Mouse (Mus musculus) MEL (cell line): ENCODE measurements around the gene Bptf. TPM values are rescaled to one million over a fixed set of nuclear protein-coding genes. Genes with fewer than 3 reads are reported as not detected.
"Not testable (repeated sequence)": the region's sequence is repeated elsewhere in the genome, so short reads cannot be mapped to it uniquely, and the experiment has no call there.

Experiments
- DNase-seq: peaks from one replicate; pipeline ENCODE4 v3.0.0; 2011; ENCODE audit warnings: low read depth, low spot score
- H3K27ac ChIP-seq: 2 replicates; pipeline ENCODE4 v1.5.1; 2012; ENCODE audit warnings: low read depth, mild to moderate bottlenecking, control low read depth, low read length, moderate library complexity; ENCODE audit not compliant: control insufficient read depth
- H3K27me3 ChIP-seq, 2 experiments: fragments of 150-350 bp in 1 of 2; sonication (generic) in 1 of 2; 2 replicates each; pipeline ENCODE4 v1.6.1; 2012; ENCODE audit warnings: low read length in 2 of 2, mild to moderate bottlenecking in 2 of 2, improper control_type of control experiment in 1 of 2, moderate library complexity in 1 of 2; ENCODE audit not compliant: insufficient read depth in 2 of 2, control insufficient read depth in 1 of 2
- H3K36me3 ChIP-seq, 2 experiments: 2 replicates each; pipeline ENCODE4 v1.6.1; 2012 to 2014; ENCODE audit warnings: low read length in 2 of 2, improper control_type of control experiment in 1 of 2, inconsistent platforms in 1 of 2, mild to moderate bottlenecking in 1 of 2; ENCODE audit not compliant: insufficient read depth in 2 of 2, control insufficient read depth in 1 of 2
- H3K4me1 ChIP-seq, 2 experiments: fragments of 150-350 bp in 1 of 2; sonication (generic) in 1 of 2; 2 replicates each; pipeline ENCODE4 v1.6.1; 2012; ENCODE audit warnings: low read length in 2 of 2, improper control_type of control experiment in 1 of 2, mild to moderate bottlenecking in 1 of 2; ENCODE audit not compliant: insufficient read depth in 2 of 2, control insufficient read depth in 1 of 2
- H3K4me3 ChIP-seq, 2 experiments: fragments of 150-350 bp in 1 of 2; sonication (generic) in 1 of 2; 2 replicates each; pipeline ENCODE4 v1.5.1; 2012; ENCODE audit warnings: low read depth in 2 of 2, low read length in 2 of 2, mild to moderate bottlenecking in 2 of 2, moderate library complexity in 2 of 2, control low read depth in 1 of 2, improper control_type of control experiment in 1 of 2; ENCODE audit not compliant: control insufficient read depth in 1 of 2, insufficient read depth in 1 of 2
- H3K79me2 ChIP-seq: 2 replicates; pipeline ENCODE4 v1.6.1; 2012; ENCODE audit warnings: mild to moderate bottlenecking, low read length, moderate library complexity; ENCODE audit not compliant: control insufficient read depth, poor library complexity, insufficient read depth
- H3K9ac ChIP-seq: 2 replicates; pipeline ENCODE4 v1.6.1; 2012; ENCODE audit warnings: low read depth, mild to moderate bottlenecking, control low read depth, low read length, moderate library complexity; ENCODE audit not compliant: control insufficient read depth, poor library complexity, severe bottlenecking
- H3K9me3 ChIP-seq: fragments of 150-350 bp; sonication (generic); replicated peaks from 2 replicates; pipeline ENCODE4 v1.6.1; 2012; ENCODE audit warnings: mild to moderate bottlenecking, low read length, improper control_type of control experiment, moderate library complexity; ENCODE audit not compliant: insufficient read depth
- CTCF ChIP-seq, 3 experiments: IDR thresholded peaks in 2 of 3; conservative IDR thresholded peaks in 1 of 3; 2 replicates each; pipeline ENCODE4 v1.5.1; 2011 to 2012; ENCODE audit warnings: low read length in 3 of 3, low read depth in 2 of 3, mild to moderate bottlenecking in 2 of 3, improper control_type of control experiment in 1 of 3, inconsistent platforms in 1 of 3, mixed read lengths in 1 of 3, moderate library complexity in 1 of 3; ENCODE audit not compliant: control insufficient read depth in 1 of 3, insufficient read depth in 1 of 3, poor library complexity in 1 of 3, severe bottlenecking in 1 of 3
- E2F4 ChIP-seq: IDR thresholded peaks from 2 replicates; pipeline ENCODE4 v1.6.1; 2011; ENCODE audit warnings: low read depth, low read length, improper control_type of control experiment, borderline replicate concordance
- ELF1 ChIP-seq: IDR thresholded peaks from 2 replicates; pipeline ENCODE4 v1.6.1; 2014; ENCODE audit warnings: low read depth, mild to moderate bottlenecking, inconsistent platforms, low read length, improper control_type of control experiment, moderate library complexity
- ETS1 ChIP-seq: IDR thresholded peaks from 2 replicates; pipeline ENCODE4 v1.6.1; 2012; ENCODE audit warnings: low read depth, mild to moderate bottlenecking, inconsistent platforms, low read length, improper control_type of control experiment, moderate library complexity
- GABPA ChIP-seq: IDR thresholded peaks from 2 replicates; pipeline ENCODE4 v1.6.1; 2012; ENCODE audit warnings: low read depth, mild to moderate bottlenecking, inconsistent platforms, low read length, improper control_type of control experiment, moderate library complexity
- GATA1 ChIP-seq: IDR thresholded peaks from 2 replicates; pipeline ENCODE4 v1.6.1; 2011; ENCODE audit warnings: low read depth, low read length, improper control_type of control experiment
- KAT2A ChIP-seq: conservative IDR thresholded peaks from 2 replicates; pipeline ENCODE4 v1.6.1; 2012; ENCODE audit warnings: low read depth, low read length, improper control_type of control experiment, inconsistent platforms
- MAFK ChIP-seq: IDR thresholded peaks from 2 replicates; pipeline ENCODE4 v1.6.1; 2011; ENCODE audit warnings: low read depth, mild to moderate bottlenecking, low read length, improper control_type of control experiment, borderline replicate concordance
- MAX ChIP-seq: IDR thresholded peaks from 2 replicates; pipeline ENCODE4 v1.6.1; 2011; ENCODE audit warnings: low read length, improper control_type of control experiment
- MAZ ChIP-seq: IDR thresholded peaks from 2 replicates; pipeline ENCODE4 v1.6.1; 2012; ENCODE audit warnings: low read depth, mild to moderate bottlenecking, inconsistent platforms, low read length, improper control_type of control experiment
- MEF2A ChIP-seq: IDR thresholded peaks from 2 replicates; pipeline ENCODE4 v1.6.1; 2014; ENCODE audit warnings: low read depth, mild to moderate bottlenecking, inconsistent platforms, low read length, improper control_type of control experiment; ENCODE audit not compliant: poor library complexity, insufficient replicate concordance, severe bottlenecking; ENCODE audit errors: extremely low read depth
- MXI1 ChIP-seq: IDR thresholded peaks from 2 replicates; pipeline ENCODE4 v1.6.1; 2011; ENCODE audit warnings: mild to moderate bottlenecking, low read depth, low read length, improper control_type of control experiment
- MYC ChIP-seq: IDR thresholded peaks from 2 replicates; pipeline ENCODE4 v1.6.1; 2011; ENCODE audit warnings: low read depth, mild to moderate bottlenecking, low read length, improper control_type of control experiment, moderate library complexity
- NRF1 ChIP-seq: IDR thresholded peaks from 2 replicates; pipeline ENCODE4 v1.6.1; 2014; ENCODE audit warnings: low read depth, mild to moderate bottlenecking, inconsistent platforms, low read length, improper control_type of control experiment, moderate library complexity; ENCODE audit not compliant: poor library complexity, insufficient read depth, severe bottlenecking
- POLR2AphosphoS2 ChIP-seq: IDR thresholded peaks from 2 replicates; pipeline ENCODE4 v1.6.1; 2011; ENCODE audit warnings: low read length, improper control_type of control experiment
- POLR2AphosphoS5 ChIP-seq: IDR thresholded peaks from 2 replicates; pipeline ENCODE4 v1.6.1; 2012; ENCODE audit warnings: low read depth, borderline replicate concordance, mild to moderate bottlenecking, inconsistent platforms, low read length, moderate library complexity, mixed read lengths
- RAD21 ChIP-seq: IDR thresholded peaks from 2 replicates; pipeline ENCODE4 v1.6.1; 2011; ENCODE audit warnings: mild to moderate bottlenecking, low read depth, low read length, improper control_type of control experiment
- SIN3A ChIP-seq: IDR thresholded peaks from 2 replicates; pipeline ENCODE4 v1.6.1; 2012; ENCODE audit warnings: low read length, improper control_type of control experiment, inconsistent platforms
- SMC3 ChIP-seq: IDR thresholded peaks from 2 replicates; pipeline ENCODE4 v1.6.1; 2011; ENCODE audit warnings: low read depth, low read length, improper control_type of control experiment
- TAL1 ChIP-seq: IDR thresholded peaks from 2 replicates; pipeline ENCODE4 v1.6.1; 2012; ENCODE audit warnings: mild to moderate bottlenecking, inconsistent platforms, low read length, moderate library complexity, mixed read lengths
- TCF12 ChIP-seq: IDR thresholded peaks from 2 replicates; pipeline ENCODE4 v1.6.1; 2014; ENCODE audit warnings: low read depth, mild to moderate bottlenecking, inconsistent platforms, low read length, improper control_type of control experiment, moderate library complexity
- UBTF ChIP-seq: IDR thresholded peaks from 2 replicates; pipeline ENCODE4 v1.6.1; 2012; ENCODE audit warnings: low read depth, mild to moderate bottlenecking, inconsistent platforms, low read length, improper control_type of control experiment, moderate library complexity, borderline replicate concordance; ENCODE audit not compliant: insufficient read depth
- USF1 ChIP-seq: IDR thresholded peaks from 2 replicates; pipeline ENCODE4 v1.6.1; 2014; ENCODE audit warnings: low read depth, mild to moderate bottlenecking, inconsistent platforms, low read length, improper control_type of control experiment, moderate library complexity
- USF2 ChIP-seq, 2 experiments: IDR thresholded peaks; 2 replicates each; pipeline ENCODE4 v1.6.1; 2011 to 2012; ENCODE audit warnings: improper control_type of control experiment in 2 of 2, low read length in 2 of 2, borderline replicate concordance in 1 of 2, inconsistent platforms in 1 of 2, low read depth in 1 of 2, mild to moderate bottlenecking in 1 of 2; ENCODE audit not compliant: insufficient read depth in 1 of 2
- ZC3H11A ChIP-seq: IDR thresholded peaks from 2 replicates; pipeline ENCODE4 v1.6.1; 2012; ENCODE audit warnings: low read depth, mild to moderate bottlenecking, inconsistent platforms, low read length, improper control_type of control experiment
- ZNF384 ChIP-seq: IDR thresholded peaks from 2 replicates; pipeline ENCODE4 v1.6.1; 2012; ENCODE audit warnings: low read depth, mild to moderate bottlenecking, inconsistent platforms, low read length, improper control_type of control experiment
- polyA plus RNA-seq, 2 experiments: library from polyadenylated mRNA; stranded (reverse) in 1 of 2; unstranded in 1 of 2; fragments of >175 nt in 1 of 2; fragments of >200 nt in 1 of 2; gene quantifications; 2 replicates each; pipeline versions ENCODE4 v1.2.1 to v1.2.4; 2012; ENCODE audit warnings: low replicate concordance in 2 of 2, low read depth in 1 of 2; ENCODE audit not compliant: insufficient read length in 2 of 2, insufficient read depth in 1 of 2, missing spikeins in 1 of 2
- total RNA-seq: library from RNA; depleted of rRNA; stranded (reverse); fragments of 300-350 nt; gene quantifications from 2 replicates; pipeline ENCODE4 v1.2.3, GENCODE M21; 2012

The Bptf gene
- total and polyA plus RNA-seq, 3 experiments = 27.5 to 55.4 (median 52.7) TPM

- TF ChIP-seq SIN3A (0 out of 2 replicates have a peak, but pooled peaks have one; percentile 26), ZNF384 (peak; percentile 28; the same call in 1 of the 2 replicates), CTCF (IDR thresholded peaks at IDR 0.05 in 2 of 3, conservative IDR thresholded peaks at IDR 0.05 in 1 of 3; ENCODE audit: control insufficient read depth in 1 of 3, insufficient read depth in 1 of 3, low read depth in 2 of 3, low read length in 3 of 3, poor library complexity in 1 of 3, severe bottlenecking in 1 of 3) (peak; percentile 44 to 60 (median 48); a peak in 5 of 6 replicates), USF1 (no peak), MAX (no peak), ZC3H11A (no peak), NRF1 (no peak), RAD21 (no peak; the same call in 1 of the 2 replicates), SMC3 (peak; percentile 30; the same call in 1 of the 2 replicates), MYC (0 out of 2 replicates have a peak, but pooled peaks have one; percentile 17)
- Histone ChIP-seq H3K4me1 (no peaks in the 10 kb centered on the region), H3K9ac (no peak overlapping the region), H3K27ac (no peak overlapping the region), H3K79me2 (no peaks in the 10 kb centered on the region), H3K4me3 (no peak overlapping the region), H3K36me3 (no peaks in the 10 kb centered on the region), H3K27me3 (no peaks in the 10 kb centered on the region), H3K9me3 (no peaks in the 10 kb centered on the region)
- DNase-seq = peak; percentile 69
Observed at GRCm38 (mm10) chr11:107138633-107139032, 6.7 kb upstream of the Bptf start.

GRCm38 (mm10) chr11:107137593-107137992, 5.7 kb upstream of the Bptf start:
- no peaks in the 10 kb centered on the region for H3K9me3 ChIP-seq
- H3K4me1 ChIP-seq = peaks cover 0 to 2% of the 10 kb centered on the region in 2 experiments; a peak in 2 of 4 replicates
- no peaks in the 10 kb centered on the region for H3K79me2 ChIP-seq
- no peak overlapping the region for H3K9ac ChIP-seq
- H3K27ac ChIP-seq = no peak overlapping the region
- H3K36me3 ChIP-seq = no peaks in the 10 kb centered on the region; a peak in 1 of 4 replicates
- no peaks in the 10 kb centered on the region for H3K27me3 ChIP-seq
- TF ChIP-seq MXI1 (no peak), GATA1 (no peak), ETS1 (no peak), USF2 (IDR thresholded peaks at IDR 0.05; ENCODE audit: borderline replicate concordance in 1 of 2, insufficient read depth in 1 of 2, low read depth in 1 of 2, low read length in 2 of 2) (no peak), TAL1 (no peak), ELF1 (no peak), MEF2A (no peak), E2F4 (no peak), POLR2AphosphoS5 (no peak), MAZ (no peak), POLR2AphosphoS2 (no peak), TCF12 (no peak), KAT2A (no peak), GABPA (no peak), ZNF384 (no peak), MAX (no peak), UBTF (no peak), NRF1 (no peak), MAFK (no peak), SIN3A (no peak)
- no peak for DNase-seq
- H3K4me3 ChIP-seq = no peak overlapping the region

GRCm38 (mm10) chr11:107136458-107136857, 4.5 kb upstream of the Bptf start:
- not testable (repeated sequence) for H3K9me3 ChIP-seq, DNase-seq, H3K79me2 ChIP-seq, H3K27ac ChIP-seq, H3K9ac ChIP-seq, H3K4me3 ChIP-seq, H3K36me3 ChIP-seq, H3K27me3 ChIP-seq, H3K4me1 ChIP-seq
